Mouse (Mus musculus) bone marrow, adult 2 months (tissue): ENCODE data around the gene Atxn1l.

Experiments used
- CTCF ChIP-seq: fragments of 200-500 bp; IDR thresholded peaks from 2 replicates; pipeline ENCODE4 v1.5.1; 2011; ENCODE audit warnings: low read length, control low read depth; ENCODE audit not compliant: control insufficient read depth, insufficient read depth
- POLR2A ChIP-seq: fragments of 200-500 bp; IDR thresholded peaks from 2 replicates; pipeline ENCODE4 v1.6.1; 2011; ENCODE audit warnings: low read depth, mild to moderate bottlenecking, control low read depth, low read length, borderline replicate concordance; ENCODE audit not compliant: control insufficient read depth

- no peak for TF ChIP-seq POLR2A
- TF ChIP-seq CTCF: no peak
Measured at GRCm38 (mm10) chr8:109692443-109693145, 44.9 kb downstream of the Atxn1l start.
